Mouse (Mus musculus): ENCODE measurements around the gene Osbpl3. TPM values are rescaled to one million over a fixed set of nuclear protein-coding genes. Genes with fewer than 3 reads are reported as not detected.

Osbpl3 gene
- total RNA-seq, 2 experiments from 2014 or later: 18.3 to 25.0 TPM

Other genes starting within 250 kb of the Osbpl3 start
- gene Gsdme, start 192.3 kb downstream of the Osbpl3 start, total RNA-seq (2021): 10 to 100 TPM; 14.6 to 15.6 TPM
- 10 to 100 TPM; 48.4 to 51.7 TPM for gene Cycs, start 110.3 kb upstream of the Osbpl3 start, total RNA-seq (2021)
- gene 4921507P07Rik, start 140.4 kb upstream of the Osbpl3 start, total RNA-seq (2021): under 1 TPM; 0.45 to 0.78 TPM
- gene Npvf, start 198.2 kb upstream of the Osbpl3 start, total RNA-seq (2021): not detected

Measured in layer of hippocampus, postnatal 10 days (tissue).